Mouse (Mus musculus) layer of hippocampus, adult 6 months (tissue): ENCODE results near the gene Oosp2. TPM values are rescaled to one million over a fixed set of nuclear protein-coding genes. Genes with fewer than 3 reads are reported as not detected.

Experiments used
- long read RNA-seq, 2 experiments: library from polyadenylated mRNA; unstranded; transcript quantifications; one replicate each; pipeline ENCODE4 v2.0.0; 2019 to 2020
- polyA plus RNA-seq: library from polyadenylated mRNA; unstranded; fragments of <200 nt; fragmentation: Nextera tagmentation; gene quantifications from 2 replicates; pipeline ENCODE4 v1.2.3, GENCODE M21; 2021

Oosp2 gene
- polyA plus RNA-seq: not detected in 2 replicates
- long read RNA-seq, experiment 1: 0 reads
- long read RNA-seq, experiment 2: 0 reads

GRCm38 (mm10) chr19:11660459-11660858 is at the start of gene Oosp2:
TSS of gene Oosp2 (minus strand) at chr19:11660559.

GRCm38 (mm10) chr19:11696755-11697154 is 36.4 kb upstream of the Oosp2 start, which contains the start of gene Oosp3:
TSS of gene Oosp3 (plus strand) at chr19:11697055.

GRCm38 (mm10) chr19:11690839-11691238 is 30.5 kb upstream of the Oosp2 start, which contains the start of gene Oosp1:
TSS of gene Oosp1 (minus strand) at chr19:11691150.

GRCm38 (mm10) chr19:11640732-11641131 is 19.6 kb downstream of the Oosp2 start, which contains the start of gene Ms4a3:
TSS of gene Ms4a3 (minus strand) at chr19:11640851.

GRCm38 (mm10) chr19:11623551-11623950 is 36.8 kb downstream of the Oosp2 start, which contains the start of gene Ms4a2:
TSS of gene Ms4a2 (minus strand) at chr19:11623719.

GRCm38 (mm10) chr19:11604603-11605002 is 55.8 kb downstream of the Oosp2 start, which contains the start of gene Ms4a6d:
TSS of gene Ms4a6d (minus strand) at chr19:11604849.

Other genes with a start within 250 kb of the Oosp2 start
- gene Ms4a4b, start 217.0 kb downstream of the Oosp2 start, polyA plus RNA-seq: 0.23 TPM in 1 of 2 replicates, not detected in the other
- gene Ms4a6c, start 191.2 kb downstream of the Oosp2 start, polyA plus RNA-seq: 0.92 and 1.4 TPM in 2 replicates
- 0.40 TPM in 1 of 2 replicates, not detected in the other for gene Gm8369, start 174.6 kb downstream of the Oosp2 start, polyA plus RNA-seq
- gene Ms4a6b, start 144.0 kb downstream of the Oosp2 start, polyA plus RNA-seq: 2.0 and 2.5 TPM in 2 replicates
- gene Ms4a4d, start 123.8 kb downstream of the Oosp2 start, polyA plus RNA-seq: not detected in 2 replicates
- gene Ms4a6d, start 55.7 kb downstream of the Oosp2 start, polyA plus RNA-seq: 1.5 and 1.8 TPM in 2 replicates
- gene Ms4a2, start 36.8 kb downstream of the Oosp2 start, polyA plus RNA-seq: not detected in 2 replicates
- gene Ms4a3, start 19.7 kb downstream of the Oosp2 start, polyA plus RNA-seq: not detected in 2 replicates
- gene Oosp1, start 30.6 kb upstream of the Oosp2 start, polyA plus RNA-seq: not detected in 2 replicates
- not detected in 2 replicates for gene Oosp3, start 36.5 kb upstream of the Oosp2 start, polyA plus RNA-seq
- gene Gif, start 87.0 kb upstream of the Oosp2 start, polyA plus RNA-seq: not detected in 2 replicates
- gene Mrpl16, start 109.8 kb upstream of the Oosp2 start, polyA plus RNA-seq: 50.9 and 52.3 TPM in 2 replicates
- gene Stx3, start 158.8 kb upstream of the Oosp2 start, polyA plus RNA-seq: 6.8 and 7.4 TPM in 2 replicates
- not detected in 2 replicates for gene Olfr1417, start 178.7 kb upstream of the Oosp2 start, polyA plus RNA-seq
- gene Olfr1418, start 200.5 kb upstream of the Oosp2 start, polyA plus RNA-seq: not detected in 2 replicates
- gene Olfr1419, start 214.5 kb upstream of the Oosp2 start, polyA plus RNA-seq: not detected in 2 replicates
- gene Olfr1420, start 226.0 kb upstream of the Oosp2 start, polyA plus RNA-seq: not detected in 2 replicates